Mouse (Mus musculus) WW6 (cell line): ENCODE results near the gene Cdc7.

Experiments used
- DNase-seq: peaks from one replicate; pipeline ENCODE4 v3.0.0-alpha.2; 2013; ENCODE audit warnings: low read depth, low spot score

Gene Cdc7

DNA sequence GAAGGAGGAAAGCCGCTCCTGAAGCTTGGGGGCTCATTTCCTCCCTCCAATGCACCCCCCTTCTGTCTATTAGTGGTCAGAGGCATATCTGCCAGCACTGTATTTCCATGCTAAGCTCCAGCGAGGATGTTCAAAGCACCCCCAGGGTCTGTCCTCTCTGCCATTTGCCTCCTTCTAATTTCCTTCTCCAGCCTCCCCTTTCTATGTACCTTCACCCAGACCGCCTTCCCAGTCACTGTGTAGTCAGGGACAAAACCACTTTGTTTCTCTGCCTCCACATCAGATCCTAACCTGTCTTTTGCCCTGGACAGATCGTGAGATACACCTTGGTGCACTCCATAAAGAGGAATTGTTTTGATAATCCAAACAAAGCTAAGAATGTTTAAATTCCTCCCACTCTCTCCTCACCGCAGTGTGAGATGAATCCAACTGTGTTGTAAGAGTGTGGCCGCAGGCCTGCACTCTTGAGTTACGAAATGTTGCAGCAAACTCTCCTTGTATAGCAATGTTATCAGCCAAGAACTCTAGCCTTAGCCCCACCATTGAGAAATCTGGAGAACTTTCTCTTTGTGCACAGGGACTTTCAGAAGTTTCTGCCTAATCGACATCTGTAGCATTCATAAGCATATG, 27.3 kb downstream of the Cdc7 start:
- no peak for DNase-seq

DNA sequence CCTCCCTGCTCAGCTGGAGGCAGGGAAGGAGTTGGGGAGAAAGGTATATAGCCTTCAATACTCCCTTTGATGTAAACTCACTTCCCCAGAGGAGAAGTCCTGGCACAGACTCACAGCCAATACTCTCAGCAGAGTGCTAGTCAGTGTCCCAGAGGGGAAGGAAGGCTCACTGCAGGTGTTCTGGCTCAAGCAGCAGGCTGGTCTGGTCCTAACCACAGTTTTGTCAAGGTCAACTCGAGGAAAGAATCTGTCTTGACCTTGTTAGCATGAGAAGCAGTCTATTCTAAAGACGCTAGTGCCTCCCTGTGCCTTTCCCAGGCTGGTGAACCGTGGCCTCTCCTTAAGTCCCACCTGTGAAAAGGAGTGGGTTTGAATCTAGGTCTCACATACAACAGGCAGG, 30.6 kb downstream of the Cdc7 start:
- DNase-seq: no peak

DNA sequence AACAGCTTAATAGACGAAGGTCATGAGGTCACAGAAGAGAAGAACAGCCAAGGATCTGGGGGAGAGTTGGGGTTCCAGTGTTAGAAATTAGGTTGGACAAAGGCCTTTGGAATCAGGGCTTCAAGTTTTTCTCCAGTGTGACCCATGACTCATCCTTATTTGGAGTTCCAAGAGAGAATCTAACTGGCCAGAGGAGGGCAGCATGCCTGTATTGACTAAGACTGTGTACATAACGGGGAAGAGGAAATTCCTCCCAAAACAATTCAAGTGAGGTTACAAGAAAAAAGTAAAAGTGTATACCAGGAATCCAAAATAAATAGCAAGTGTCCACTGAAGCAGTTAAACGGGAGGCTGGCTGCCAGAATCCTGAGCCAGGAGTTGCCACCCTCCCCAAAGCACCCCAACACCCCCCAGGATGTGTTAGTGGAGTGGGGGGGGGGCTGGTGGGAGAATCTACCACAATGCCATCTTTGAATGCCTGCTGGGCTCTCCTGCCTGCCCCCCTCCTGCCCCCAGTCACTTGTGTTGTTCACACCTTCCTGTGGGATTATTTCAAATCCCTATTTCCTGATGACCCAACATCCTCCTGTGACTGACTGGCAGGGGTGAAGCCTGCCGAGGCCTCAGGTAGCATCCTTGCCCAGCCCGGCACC, 31.9 kb downstream of the Cdc7 start:
- DNase-seq: no peak

DNA sequence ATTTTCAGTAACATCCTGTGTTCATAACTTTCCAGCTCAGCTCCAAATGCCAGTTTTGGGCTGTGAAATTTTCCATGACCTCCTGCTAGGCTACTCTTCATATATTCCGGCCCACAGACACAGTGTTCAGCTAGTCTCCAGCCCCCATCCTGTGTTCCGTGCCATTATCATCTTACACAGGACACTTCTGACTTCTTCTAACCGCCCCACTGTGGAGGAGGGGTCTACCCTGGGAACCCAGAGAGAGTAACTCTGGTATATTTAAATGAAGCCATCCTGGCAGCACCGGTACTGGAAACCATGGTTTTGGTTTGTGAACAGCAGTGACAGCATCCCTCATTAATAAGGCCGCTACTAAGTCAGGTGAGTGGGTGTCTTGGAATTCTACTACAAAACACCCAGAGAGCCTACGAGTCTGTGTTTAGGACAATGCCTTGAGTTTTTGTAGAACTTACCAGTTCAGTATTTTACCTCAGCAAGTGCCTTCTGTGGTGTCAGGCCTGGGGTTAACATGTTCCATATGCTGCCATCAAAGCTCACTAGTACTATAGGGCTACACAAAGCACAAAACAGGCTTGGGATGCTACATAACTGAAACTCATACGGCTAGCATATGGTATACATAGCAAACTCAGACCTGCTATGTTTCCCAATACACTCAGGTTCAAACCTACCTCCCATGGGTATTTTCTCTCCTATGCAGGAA, 32.6 kb downstream of the Cdc7 start:
- DNase-seq: no peak

DNA sequence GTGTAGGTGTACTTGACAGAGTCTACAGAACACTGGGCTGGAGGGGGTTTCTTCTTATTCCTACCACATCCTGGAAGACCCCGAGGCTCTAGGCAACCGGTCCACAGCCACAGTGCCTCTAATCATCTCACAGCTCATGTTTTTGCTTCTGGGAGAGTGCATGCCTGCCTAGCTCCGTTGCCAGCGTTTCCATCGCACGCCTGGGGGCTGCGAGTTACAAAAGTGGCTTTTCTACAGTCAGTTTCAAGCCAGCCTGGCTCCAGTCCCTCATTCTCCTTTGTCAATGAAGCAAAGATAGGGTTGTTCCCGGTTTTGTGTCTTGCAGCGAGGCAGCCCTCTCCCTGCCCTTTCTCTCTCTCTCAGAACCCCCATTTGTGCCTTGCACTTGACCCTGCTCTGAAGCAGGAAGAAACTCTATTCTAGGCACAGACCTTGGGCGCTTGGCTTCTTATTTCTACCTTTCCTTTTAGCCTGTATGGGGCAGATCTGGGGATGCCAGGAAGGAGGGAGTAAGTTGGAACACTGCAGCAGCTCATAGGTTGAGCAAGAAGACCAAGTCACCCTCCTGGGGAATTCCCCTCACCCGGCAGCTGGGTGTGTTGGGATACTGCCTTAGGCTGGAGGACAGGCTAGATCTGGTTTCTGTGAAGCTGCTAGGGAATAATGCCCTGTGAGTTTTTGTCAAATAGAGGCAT, 37.4 kb downstream of the Cdc7 start:
- no peak for DNase-seq

DNA sequence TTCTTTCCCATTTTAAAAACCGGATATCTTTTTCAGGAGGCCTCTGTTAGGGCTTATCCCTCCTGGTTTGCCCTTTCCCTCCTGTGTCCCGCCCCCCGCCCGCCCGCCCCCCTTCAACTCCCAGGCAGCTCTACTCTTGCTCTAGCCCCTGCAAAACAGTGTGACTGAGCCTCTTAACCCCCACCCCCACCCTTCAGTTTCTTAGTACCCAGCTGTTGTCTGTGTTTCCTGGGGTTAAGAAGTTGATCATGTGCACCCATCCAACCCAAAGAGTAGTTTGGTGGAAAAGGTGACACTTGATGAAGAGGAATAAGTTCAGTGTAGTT, 37.9 kb downstream of the Cdc7 start:
- DNase-seq: no peak

DNA sequence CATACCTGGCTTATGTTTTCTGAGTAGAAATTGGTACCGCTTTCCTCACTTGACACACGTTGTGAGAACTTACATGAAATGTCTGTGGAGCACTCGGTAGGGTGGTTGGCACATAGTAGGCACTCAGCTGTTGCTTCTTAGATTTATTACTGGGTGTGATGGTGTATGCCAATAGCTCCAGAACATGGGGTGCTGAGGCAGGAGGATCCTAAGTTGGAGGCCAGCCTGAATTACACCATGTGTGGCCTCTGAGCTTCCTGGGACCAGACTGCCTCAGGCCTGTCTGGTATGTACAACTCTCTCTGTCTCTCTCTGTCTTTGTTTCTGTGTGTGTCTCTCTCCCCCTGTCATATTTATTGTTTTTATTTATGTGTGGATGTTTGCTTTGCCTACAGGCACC, 45.6 kb downstream of the Cdc7 start:
- DNase-seq: no peak

DNA sequence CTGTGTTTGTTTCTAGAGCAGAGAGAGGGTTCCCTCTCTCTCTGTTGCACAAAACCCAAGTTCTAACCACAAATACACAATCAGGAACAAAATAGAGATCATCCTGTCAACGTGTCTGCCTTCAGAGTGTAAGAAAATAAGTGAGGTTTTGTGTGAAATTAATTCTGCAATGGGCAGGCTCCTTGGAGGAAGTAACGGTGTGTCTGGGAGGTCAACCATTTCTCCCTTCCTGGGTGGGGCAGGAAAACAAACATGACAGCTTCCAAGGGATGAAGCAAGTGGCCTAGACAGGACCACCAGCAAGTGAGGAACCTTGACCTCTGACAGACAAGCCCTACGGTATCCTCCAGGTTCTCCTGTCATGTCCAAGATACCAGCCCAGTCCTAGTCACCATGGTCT, 46.2 kb downstream of the Cdc7 start:
- no peak for DNase-seq

DNA sequence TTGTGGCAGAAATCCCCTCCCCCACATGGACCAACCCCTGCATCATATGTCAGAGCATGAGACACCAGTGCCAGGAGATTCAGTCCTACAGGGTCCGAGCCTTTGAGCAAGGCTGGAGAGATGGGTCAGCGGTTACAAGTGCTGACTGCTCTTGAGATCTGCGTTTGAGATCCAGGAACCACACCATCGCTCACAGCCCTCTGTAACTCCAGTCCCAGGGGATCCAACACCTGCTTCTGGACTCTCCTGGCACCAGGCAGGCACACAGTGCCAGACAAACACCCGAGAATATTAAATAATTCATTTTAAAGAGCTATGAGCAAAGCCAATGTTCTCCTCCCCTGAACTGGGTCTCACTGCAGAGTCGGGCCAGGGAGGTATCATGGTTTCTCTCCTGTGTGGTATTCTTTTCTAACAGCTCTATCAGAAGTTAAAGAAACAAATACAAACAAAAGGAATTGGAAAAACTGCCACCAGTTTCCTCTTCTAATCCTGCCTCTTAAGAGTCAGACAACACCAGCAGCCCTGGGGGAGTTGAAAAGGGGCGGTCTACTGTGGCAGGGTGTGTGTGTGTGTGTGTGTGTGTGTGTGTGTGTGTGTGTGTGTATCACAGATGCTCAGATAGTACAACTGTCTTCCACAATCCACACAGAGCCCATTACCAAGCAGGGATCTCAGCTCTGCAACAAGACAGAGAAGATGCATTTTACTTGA, 47.4 kb downstream of the Cdc7 start:
- DNase-seq: no peak

DNA sequence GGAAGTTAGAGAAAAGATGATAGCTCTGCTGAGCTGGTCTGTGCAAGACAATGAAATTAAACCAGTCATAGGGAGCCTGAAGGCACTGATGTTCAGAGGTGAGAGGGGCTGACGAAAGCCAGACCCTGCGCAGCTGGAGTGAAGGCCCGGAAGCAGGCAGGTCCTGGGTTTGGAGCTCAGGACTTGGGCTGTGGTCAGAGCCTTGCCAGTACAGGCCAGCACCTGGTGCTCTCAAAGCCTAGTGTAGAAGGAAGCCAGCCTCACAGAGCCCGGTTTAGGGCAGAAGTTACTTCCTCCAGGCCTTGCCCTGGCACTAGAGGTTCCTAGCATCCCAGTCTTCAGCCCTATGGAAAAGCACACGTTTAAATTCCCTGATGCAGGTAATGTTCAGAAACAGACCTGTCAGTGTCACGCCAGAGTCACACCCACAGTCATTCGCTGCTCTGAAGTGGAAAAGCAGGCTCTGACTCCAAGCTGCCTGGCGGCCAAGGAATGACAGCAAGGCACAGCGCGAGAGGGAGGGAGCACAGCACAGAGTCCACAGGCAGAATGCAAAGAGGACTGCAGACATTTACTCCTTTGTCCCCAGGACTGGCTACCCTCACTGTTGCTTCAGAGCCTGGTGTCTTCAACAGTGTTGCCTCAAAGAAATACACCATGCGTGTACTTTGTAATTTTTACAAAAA, 48.1 kb downstream of the Cdc7 start:
- no peak for DNase-seq

DNA sequence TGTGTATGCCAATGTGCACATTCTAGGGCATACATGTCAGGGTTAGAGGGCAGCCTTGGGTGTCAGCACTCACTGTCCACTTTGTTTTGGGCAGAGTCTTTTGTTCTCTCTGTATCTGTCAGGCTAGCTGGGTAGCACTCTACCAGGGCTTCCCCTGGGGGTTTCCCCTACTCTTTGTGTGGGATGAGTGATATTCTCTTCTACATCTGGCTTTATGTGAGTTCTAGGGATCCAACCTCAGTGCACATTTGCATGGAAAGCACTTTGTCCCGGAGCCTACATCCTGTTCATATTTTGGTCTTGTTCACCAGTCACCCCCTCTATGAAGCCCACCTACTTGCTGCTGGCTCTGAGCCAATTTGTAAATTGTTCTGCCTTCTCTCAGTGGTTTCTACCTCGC, 49.3 kb downstream of the Cdc7 start:
- no peak for DNase-seq

DNA sequence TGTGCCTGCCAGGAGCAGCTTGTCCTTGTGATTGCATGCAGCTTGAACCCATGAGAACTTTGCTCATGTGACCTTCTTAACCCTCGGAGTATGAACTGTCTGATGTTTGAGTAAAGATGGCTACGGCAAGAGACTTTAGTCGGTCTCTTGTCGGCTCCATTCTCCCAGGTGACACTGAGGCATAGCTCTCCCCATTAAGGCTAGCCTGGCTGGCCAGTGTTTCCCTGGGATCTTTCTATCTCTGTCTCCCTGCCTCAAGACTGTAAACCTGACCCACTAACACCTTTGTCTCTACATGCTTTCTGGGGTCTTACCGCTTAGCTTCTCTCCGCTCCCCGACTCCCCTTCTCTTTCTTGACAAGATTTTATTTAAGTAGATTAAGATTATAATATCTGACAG, 50.0 kb downstream of the Cdc7 start:
- no peak for DNase-seq

DNA sequence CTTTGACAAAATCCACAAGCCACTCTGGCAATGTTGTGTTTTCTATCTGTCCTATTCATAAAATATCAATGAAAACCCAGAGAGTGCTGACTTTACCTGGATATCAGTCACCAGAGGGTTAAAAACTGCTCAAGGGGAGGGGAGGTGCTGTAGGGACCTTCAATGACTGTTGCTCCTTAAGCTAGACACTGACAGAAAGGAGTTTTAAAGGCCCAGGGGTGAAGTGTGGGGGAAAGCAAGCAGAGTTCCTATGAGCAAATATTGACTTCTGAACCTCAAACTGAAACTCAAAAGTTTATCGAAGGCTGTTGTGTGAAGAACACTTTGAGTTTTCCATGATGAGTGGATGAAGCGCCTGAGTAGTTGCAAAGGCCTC, 50.9 kb downstream of the Cdc7 start:
- DNase-seq: no peak

DNA sequence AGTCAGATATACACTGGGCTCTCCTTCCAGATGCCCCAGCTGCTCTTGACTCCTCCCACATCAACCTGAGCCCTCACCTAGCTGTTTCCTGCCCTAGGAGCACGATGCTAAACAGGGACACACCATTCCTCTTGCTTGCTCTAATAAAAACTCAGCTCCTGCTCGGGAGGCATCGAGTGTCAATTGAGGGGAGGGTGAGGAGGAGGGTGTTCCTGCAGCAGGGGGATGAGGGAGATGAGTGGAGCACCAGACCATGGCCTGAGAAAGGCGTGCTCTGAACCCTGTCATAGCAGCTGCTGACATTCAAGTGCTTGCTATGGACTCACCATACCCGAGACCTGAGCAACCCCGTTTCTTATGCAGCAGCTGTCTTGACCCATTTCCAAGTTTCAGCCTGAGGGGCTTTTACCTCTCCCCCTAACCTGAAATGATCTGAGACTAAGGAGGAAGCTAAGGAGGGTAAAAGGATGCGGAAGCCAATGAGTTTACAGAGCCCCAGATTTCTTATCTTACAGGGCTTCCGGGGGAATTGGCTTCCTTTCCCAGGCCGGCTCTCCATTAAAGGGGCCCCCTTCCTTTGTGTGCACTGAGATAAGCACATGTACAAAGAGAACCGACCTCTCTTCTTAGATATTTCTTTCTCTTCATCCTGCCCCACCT, 51.4 kb downstream of the Cdc7 start:
- no peak for DNase-seq

DNA sequence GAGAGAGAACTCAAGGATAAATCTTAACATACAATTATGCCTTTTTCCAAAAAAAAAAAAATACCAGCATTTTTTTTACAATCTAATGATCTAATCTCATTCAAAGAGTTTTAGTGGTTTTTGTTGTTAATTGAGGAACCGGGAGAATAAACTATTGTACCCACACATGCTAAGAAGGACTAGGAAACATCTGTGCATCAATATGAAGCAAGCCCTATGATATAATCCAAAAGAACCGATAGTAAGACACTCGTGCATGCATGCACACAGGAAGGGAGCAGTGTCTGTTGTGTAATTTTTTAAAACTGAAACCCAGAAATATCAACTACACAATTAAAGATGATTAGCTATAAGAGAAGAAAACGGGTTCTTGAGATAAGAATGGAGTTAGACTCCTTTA, 52.4 kb downstream of the Cdc7 start:
- DNase-seq: no peak

DNA sequence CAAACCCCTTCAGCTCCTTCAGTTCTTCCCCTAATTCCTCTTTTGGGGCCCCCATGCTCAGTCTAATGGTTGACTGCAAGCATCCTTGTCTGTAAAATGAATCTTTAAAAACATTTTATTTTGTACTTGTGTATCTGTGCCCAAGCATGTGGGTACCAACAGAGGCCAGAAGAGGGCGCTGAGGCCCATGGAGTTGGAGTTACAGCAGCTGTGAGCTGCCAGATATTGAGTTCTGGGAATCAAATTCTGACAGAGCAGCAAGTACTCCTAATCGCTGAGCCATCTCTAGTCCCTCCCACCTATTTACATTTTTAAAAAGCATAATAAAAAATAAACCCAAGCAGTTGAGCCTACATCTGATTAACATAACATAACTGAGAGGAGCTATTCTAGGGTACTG, 53.4 kb downstream of the Cdc7 start:
- DNase-seq: no peak

DNA sequence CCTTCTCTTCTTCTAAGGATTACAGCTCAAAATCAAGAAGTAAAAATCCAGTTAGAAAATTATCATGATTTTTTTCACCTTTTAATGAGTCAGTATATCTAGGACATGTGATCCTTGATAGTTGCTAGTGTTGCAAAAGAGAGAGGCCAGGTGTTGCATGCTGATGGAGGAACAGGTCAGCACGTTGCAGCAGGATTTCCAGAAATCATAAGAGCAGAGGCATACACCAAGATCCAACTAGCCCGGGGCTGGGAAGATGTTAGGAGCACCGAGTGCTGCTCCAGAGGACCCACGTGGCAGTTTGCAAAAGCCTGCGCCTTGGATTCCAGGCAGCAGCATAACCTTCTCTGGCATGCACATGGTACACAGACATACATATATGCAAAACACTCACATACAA, 54.9 kb downstream of the Cdc7 start:
- no peak for DNase-seq

DNA sequence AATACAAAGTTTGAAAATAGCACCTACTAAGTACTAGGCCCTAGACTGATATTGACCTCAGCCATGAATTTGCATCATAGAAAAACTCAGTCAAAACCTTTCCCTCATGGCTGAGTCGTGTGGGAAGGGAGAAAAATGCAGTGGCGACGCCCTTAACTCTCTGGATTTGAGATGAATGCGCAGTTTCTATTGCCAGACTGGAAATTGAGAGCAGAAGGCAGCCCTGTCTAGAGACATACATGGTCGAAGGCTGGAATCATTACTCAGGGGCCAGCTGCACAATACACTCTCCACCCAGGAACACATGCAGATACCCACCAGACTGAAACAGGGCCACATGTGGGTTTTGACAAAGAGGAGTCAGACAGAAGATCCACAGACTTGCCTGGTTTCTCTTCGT, 55.8 kb downstream of the Cdc7 start:
- DNase-seq: no peak

DNA sequence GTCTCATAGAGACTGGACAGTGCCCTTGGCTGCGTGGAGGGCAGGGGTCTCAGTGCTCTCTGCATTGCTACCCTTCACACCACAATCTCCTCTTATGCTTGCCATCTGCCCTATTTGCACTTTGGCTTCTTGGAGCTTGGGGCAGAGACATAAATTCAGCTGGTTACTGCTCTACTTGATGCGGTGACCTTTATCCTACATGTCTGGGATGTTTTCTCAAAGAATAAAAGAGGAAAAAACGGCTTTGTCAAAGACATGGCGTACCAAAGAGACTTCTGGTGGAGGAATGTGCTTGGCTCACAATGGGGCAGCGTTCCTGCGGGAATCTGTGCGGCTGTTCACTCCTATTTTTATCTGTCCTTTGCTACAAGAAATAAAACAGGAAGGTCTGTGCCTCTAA, 56.2 kb downstream of the Cdc7 start:
- no peak for DNase-seq

DNA sequence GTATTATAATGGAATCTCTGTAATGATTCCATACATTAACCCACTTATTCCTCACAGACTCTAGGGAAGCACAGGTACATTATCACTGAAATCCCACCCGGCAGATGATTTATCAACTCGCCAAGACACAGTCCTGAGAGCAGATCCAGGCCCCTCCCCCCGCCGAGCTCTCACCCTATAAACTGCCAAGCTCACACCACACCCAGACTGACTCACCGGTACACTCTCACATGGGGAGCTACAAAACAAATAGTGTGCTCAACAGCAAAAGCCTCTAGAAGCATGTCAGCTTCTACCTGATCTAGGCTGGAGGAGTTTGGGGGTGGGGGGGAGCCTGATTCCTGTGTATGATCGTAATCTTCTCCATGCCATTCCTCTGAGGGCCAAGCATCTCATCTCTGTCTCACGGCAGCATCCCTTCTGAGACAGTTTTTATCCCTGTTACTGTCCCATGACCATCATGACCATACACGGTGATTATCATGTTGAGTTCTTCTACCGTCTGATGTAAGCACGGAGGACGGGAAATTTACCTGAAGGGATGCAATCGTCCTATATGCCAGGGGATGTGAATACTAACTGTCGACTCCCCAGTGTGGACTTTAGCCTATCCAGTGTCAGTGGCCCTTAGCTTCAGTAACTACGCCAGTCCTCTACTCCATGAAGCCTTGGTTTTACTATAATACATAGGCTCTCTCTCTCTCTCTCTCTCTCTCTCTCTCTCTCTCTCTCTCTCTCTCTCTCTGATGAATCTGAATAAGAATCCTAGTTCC, 57.4 kb downstream of the Cdc7 start:
- no peak for DNase-seq
